Mouse (Mus musculus) lung, postnatal 25 days (tissue): ENCODE measurements at regions not wholly inside any gene's neighbourhood (a gene's known extent, or its start where the extent isn't known, plus 50 kb on each side); places are given as distances from the start of the nearest gene placed in this dataset.
"Not testable (repeated sequence)": the region's sequence is repeated elsewhere in the genome, so short reads cannot be mapped to it uniquely, and the experiment has no call there.

ENCODE experiments used
- DNase-seq: peaks from one replicate; pipeline ENCODE4 v3.0.0; 2022; ENCODE audit warnings: low spot score

GRCm38 (mm10) chr10:37873925-37874324 is 735.2 kb upstream of the Marcks start:
- DNase-seq = no peak

- peak; percentile 2 for DNase-seq
These were observed 722.3 kb upstream of the Marcks start for GRCm38 (mm10) chr10:37861001-37861400.

GRCm38 (mm10) chr10:37849291-37849846 is 710.6 kb upstream of the Marcks start:
- DNase-seq = no peak

- DNase-seq = no peak
These were observed 704.1 kb upstream of the Marcks start for GRCm38 (mm10) chr10:37842820-37843219.

- peak; percentile 0 for DNase-seq
These were observed 703.1 kb upstream of the Marcks start for GRCm38 (mm10) chr10:37841842-37842241.

- no peak for DNase-seq
These were observed 699.0 kb upstream of the Marcks start for GRCm38 (mm10) chr10:37837721-37838120.

GRCm38 (mm10) chr10:37813026-37813425 is 674.3 kb upstream of the Marcks start:
- no peak for DNase-seq

- DNase-seq = peak; percentile 1
These were observed 673.7 kb upstream of the Marcks start for GRCm38 (mm10) chr10:37812405-37812851.

GRCm38 (mm10) chr10:37811789-37812188 is 673.1 kb upstream of the Marcks start:
- DNase-seq = no peak

GRCm38 (mm10) chr10:37803225-37803805 is 664.6 kb upstream of the Marcks start:
- no peak for DNase-seq

GRCm38 (mm10) chr10:37799397-37799796 is 660.7 kb upstream of the Marcks start:
- DNase-seq = no peak

GRCm38 (mm10) chr10:37798285-37798684 is 659.6 kb upstream of the Marcks start:
- no peak for DNase-seq

GRCm38 (mm10) chr10:37797701-37798100 is 659.0 kb upstream of the Marcks start:
- DNase-seq = no peak

GRCm38 (mm10) chr10:37792878-37793277 is 654.2 kb upstream of the Marcks start:
- peak; percentile 1 for DNase-seq

- DNase-seq = no peak
These were observed 649.3 kb upstream of the Marcks start for GRCm38 (mm10) chr10:37788049-37788448.

- no peak for DNase-seq
These were observed 640.9 kb upstream of the Marcks start for GRCm38 (mm10) chr10:37779383-37780302.

GRCm38 (mm10) chr10:37760542-37761367 is 622.0 kb upstream of the Marcks start:
- DNase-seq = no peak

GRCm38 (mm10) chr10:37741581-37741980 is 602.9 kb upstream of the Marcks start:
- no peak for DNase-seq

GRCm38 (mm10) chr10:37739024-37739423 is 600.3 kb upstream of the Marcks start:
- no peak for DNase-seq

GRCm38 (mm10) chr10:37725609-37726008 is 586.9 kb upstream of the Marcks start:
- DNase-seq = no peak

- not testable (repeated sequence) for DNase-seq
These were observed 586.3 kb upstream of the Marcks start for GRCm38 (mm10) chr10:37724994-37725393.

GRCm38 (mm10) chr10:37720748-37721147 is 582.0 kb upstream of the Marcks start:
- DNase-seq = no peak
